Mouse (Mus musculus) CD8-positive naive resting alpha-beta T cell, adult 57 days (primary cell): ENCODE results near the gene Tppp3. TPM values are rescaled to one million over a fixed set of nuclear protein-coding genes. Genes with fewer than 3 reads are reported as not detected.

Source experiments
- total RNA-seq: library from RNA; stranded (reverse); gene quantifications from one replicate; pipeline ENCODE4 v1.2.4, GENCODE M21; 2023

Gene Tppp3
- total RNA-seq: 1.3 TPM

DNA sequence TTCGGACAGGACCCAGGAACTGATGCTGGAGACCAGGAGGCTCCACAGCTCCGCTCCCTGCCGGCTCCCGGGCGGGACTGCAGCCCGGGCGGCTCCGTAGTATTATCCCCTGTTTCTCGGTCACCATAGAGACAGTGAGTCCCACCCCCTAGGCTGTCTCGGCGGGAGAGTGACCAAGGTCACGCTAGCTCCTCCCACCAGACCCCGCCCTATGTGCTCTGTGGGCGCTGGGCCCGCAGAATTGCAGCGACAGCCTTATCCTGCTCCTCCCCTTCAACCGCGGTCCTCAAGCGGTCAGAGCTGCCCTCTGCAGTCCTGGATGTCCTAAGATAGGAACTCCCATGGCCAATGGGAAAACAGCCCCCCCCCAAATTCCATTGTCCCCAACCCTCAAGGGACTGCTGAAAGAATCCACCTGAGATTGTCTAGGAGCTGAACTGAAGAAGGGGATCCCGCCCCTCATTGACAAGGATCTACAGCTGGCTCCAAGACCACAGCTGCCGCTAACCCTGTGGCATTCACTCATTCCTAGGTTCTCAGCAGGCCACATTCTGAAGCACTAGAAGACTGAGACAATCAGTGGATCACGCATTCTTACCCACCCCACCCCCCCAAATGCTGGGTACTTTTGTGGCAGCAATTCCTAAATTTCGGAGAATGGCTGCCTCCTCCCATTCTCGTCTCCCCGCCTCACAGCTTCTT, at the start of gene Tppp3:
Tppp3 (minus strand) TSS at position 213 of the 702 bp plus-strand sequence.

DNA sequence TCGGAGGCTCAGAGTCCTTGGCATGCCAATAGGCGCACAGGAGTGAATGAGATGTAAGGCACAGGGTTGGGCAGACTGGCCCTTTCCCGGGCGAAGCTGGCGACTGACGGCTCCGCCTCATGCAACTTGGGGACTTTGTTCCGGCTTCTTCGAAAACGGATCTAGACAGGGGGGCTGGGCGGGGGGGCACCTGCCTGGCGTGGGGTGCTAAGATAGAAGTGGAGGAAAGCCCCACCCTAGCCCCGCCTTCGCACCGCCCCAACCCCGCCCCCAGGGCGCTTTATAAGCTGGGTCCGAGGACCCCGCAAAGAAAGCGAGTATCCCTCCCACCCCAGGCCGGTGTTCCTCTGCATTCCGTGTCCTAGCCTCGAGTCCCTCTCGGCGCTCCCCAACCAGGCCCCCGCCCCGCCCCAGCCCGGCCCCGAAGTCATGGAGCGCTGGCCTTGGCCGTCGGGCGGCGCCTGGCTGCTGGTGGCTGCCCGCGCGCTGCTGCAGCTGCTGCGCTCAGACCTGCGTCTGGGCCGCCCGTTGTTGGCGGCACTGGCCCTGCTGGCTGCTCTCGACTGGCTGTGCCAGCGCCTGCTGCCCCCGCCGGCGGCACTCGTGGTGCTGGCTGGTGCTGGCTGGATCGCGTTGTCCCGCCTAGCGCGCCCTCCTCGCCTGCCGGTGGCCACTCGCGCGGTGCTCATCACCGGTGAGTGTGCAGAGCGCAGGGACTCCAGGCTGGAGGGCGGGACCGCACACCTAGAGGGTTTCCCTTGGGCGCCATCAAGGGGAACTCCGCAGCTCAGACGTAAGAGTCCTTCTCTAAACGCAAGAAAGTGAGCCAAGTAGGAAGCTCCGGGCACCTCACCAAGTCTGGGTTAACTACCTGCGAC, 47.3 kb upstream of the Tppp3 start, which contains the start of gene Hsd11b2:
Hsd11b2 (plus strand) TSS at position 320 of the 878 bp plus-strand sequence.

DNA sequence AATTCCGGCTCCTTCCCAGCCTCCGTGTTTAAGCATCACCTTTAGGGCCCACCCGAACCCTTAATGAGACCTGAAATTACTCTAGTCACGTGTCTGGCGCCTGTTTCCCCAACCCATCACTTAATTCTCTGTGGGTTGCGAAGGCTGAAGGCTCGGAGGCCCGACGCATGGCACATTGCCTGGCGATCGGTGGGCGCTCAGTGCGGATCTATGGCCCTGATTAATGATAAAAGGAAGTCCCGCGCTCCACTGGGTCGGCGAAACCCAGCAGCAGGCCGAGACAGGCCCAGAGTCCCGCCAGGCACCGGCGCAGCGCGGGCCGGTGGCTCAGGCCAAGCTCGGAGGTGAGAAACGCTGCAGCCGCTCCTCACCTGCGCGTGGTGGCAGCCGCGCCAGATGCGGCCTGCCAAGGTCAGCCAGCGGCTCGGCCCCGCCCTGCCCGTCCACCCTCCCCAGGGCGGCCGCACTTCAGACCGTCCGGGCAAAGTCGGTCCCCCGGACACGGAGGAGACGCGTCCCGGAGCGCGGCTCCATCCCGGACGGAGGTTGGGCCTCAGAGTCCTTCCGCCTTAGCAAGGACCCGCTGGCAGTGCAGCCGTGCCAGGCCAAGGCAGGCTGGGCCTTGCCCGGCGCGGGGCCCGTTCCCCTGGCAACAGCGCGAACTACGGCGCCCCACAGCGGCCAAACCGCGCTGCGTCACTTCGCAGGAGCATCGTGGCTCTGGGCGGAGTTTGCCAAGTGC, 25.3 kb upstream of the Tppp3 start, which contains the start of gene Zdhhc1:
Zdhhc1 (minus strand) TSS at position 464 of the 742 bp plus-strand sequence.

Other genes starting within 250 kb of the Tppp3 start
- gene D230025D16Rik, start 246.4 kb downstream of the Tppp3 start, total RNA-seq: 20.9 TPM
- 4.5 TPM for gene B3gnt9, start 216.4 kb downstream of the Tppp3 start, total RNA-seq
- 22.6 TPM for gene Tradd, start 206.9 kb downstream of the Tppp3 start, total RNA-seq
- 10.5 TPM for gene Fbxl8, start 206.9 kb downstream of the Tppp3 start, total RNA-seq
- 0.73 TPM for gene Hsf4, start 201.7 kb downstream of the Tppp3 start, total RNA-seq
- not detected for gene Nol3, start 195.4 kb downstream of the Tppp3 start, total RNA-seq
- 3.2 TPM for gene 4931428F04Rik, start 181.7 kb downstream of the Tppp3 start, total RNA-seq
- gene Exoc3l, start 175.4 kb downstream of the Tppp3 start, total RNA-seq: 1.4 TPM
- gene E2f4, start 173.9 kb downstream of the Tppp3 start, total RNA-seq: 87.5 TPM
- gene Elmo3, start 165.9 kb downstream of the Tppp3 start, total RNA-seq: 4.2 TPM
- 8.7 TPM for gene Lrrc29, start 145.2 kb downstream of the Tppp3 start, total RNA-seq
- gene Tmem208, start 145.2 kb downstream of the Tppp3 start, total RNA-seq: 30.2 TPM
- 26.7 TPM for gene Fhod1, start 123.6 kb downstream of the Tppp3 start, total RNA-seq
- gene Slc9a5, start 122.7 kb downstream of the Tppp3 start, total RNA-seq: 1.3 TPM
- gene Plekhg4, start 98.3 kb downstream of the Tppp3 start, total RNA-seq: not detected
- gene Kctd19, start 58.0 kb downstream of the Tppp3 start, total RNA-seq: not detected
- gene Lrrc36, start 58.0 kb downstream of the Tppp3 start, total RNA-seq: not detected
- 5.8 TPM for gene Zdhhc1, start 25.4 kb upstream of the Tppp3 start, total RNA-seq
- not detected for gene Hsd11b2, start 47.2 kb upstream of the Tppp3 start, total RNA-seq
- 51.3 TPM for gene Atp6v0d1, start 94.5 kb upstream of the Tppp3 start, total RNA-seq
- 18.9 TPM for gene Ripor1, start 133.7 kb upstream of the Tppp3 start, total RNA-seq
- gene Ctcf, start 165.0 kb upstream of the Tppp3 start, total RNA-seq: 148 TPM
- not detected for gene Agrp, start 165.9 kb upstream of the Tppp3 start, total RNA-seq
- gene Carmil2, start 214.7 kb upstream of the Tppp3 start, total RNA-seq: 126 TPM
- gene Acd, start 229.6 kb upstream of the Tppp3 start, total RNA-seq: 52.6 TPM
- 10.6 TPM for gene Pard6a, start 229.6 kb upstream of the Tppp3 start, total RNA-seq
- not detected for gene 4933405L10Rik, start 236.1 kb upstream of the Tppp3 start, total RNA-seq
- gene Enkd1, start 236.7 kb upstream of the Tppp3 start, total RNA-seq: 2.9 TPM